Mouse (Mus musculus): ENCODE measurements around the gene Olfr777.
A peak's percentile ranks its signal among the peaks of the same experiment; 100 is the strongest.
"Not testable (repeated sequence)": the region's sequence is repeated elsewhere in the genome, so short reads cannot be mapped to it uniquely, and the experiment has no call there.

Olfr777 gene

DNA sequence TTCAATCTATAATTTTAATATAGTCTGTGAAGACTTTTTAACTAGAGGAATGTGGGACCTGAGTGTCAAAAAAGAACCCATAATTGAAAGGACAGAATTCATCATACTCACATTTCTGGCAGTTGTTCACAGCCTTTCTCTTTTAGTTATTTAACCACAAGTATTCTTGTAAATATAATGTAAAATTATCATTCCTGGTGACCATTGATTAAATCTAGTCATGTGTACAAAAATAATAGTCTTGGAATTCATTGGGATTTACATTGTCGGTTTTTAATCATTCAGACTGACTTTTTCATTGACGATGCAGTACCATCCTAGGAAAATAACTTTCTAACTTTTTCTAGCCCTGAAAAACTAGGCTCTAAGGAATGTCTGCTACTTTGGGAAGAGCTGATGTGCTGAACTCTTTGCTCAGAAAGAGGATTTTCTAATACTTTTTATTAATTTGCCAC, at the start of gene Olfr777:
TSS of gene Olfr777 (minus strand) at position 405 of the 455 bp plus-strand sequence.
- DNase-seq (ENCODE audit: extremely low read depth, low read depth) = no peak

GRCm38 (mm10) chr10:129317817-129318216, 46.5 kb upstream of the Olfr777 start, which contains the start of gene Olfr780:
Gene Olfr780 (plus strand): TSS chr10:129318117.
- DNase-seq (ENCODE audit: extremely low read depth, low read depth) = no peak

DNA sequence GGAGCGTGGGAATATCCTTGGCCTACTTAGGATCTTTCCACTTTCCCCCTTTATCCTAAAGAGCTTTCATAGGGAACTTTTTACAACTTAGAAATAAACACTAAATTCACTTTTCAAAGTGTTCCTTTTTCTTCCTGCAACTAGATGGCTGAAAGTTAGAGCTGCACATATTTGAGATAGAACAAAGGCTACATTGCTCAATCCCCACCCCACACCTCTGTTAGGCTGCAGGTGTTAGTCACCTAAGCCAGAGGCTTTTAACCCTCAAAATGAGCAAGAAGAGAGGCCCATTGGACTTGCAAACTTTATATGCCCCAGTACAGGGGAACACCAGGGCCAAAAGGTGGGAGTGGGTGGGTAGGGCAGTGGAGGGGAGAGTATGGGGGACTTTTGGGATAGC, 42.2 kb upstream of the Olfr777 start:
- DNase-seq (ENCODE audit: extremely low read depth, low read depth) = not testable (repeated sequence)

- DNase-seq (ENCODE audit: extremely low read depth, low read depth) = not testable (repeated sequence)
These were observed 41.7 kb upstream of the Olfr777 start for GRCm38 (mm10) chr10:129312973-129313372.

GRCm38 (mm10) chr10:129258827-129259226, 12.5 kb downstream of the Olfr777 start, which contains the start of gene Olfr776:
Gene Olfr776 (plus strand): TSS chr10:129259127.
- DNase-seq (ENCODE audit: extremely low read depth, low read depth) = peak; percentile 3

- DNase-seq (ENCODE audit: extremely low read depth, low read depth) = no peak
These were observed 23.2 kb downstream of the Olfr777 start, which contains the start of gene Olfr775 for GRCm38 (mm10) chr10:129248112-129248511. Gene Olfr775 (plus strand): TSS chr10:129248412.

DNA sequence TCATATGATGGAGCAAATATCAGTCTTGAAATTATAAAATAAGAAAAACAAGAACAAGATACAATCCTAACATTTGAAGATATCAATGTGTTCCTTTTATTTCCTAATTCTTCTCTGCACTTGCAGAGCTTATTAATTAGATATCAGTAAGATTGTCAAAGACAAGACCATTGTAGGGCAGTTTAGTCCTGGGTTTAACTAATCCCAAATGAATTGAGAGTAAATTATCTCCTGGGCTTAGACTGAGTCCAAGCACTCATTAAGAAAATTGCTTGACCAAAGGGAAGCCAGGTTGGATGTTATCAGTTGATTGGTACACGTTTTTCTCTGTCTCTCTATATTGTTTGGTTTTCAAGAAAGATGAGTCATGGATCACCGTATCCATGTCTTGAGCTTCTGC, 35.4 kb downstream of the Olfr777 start, which contains the start of gene Olfr774:
TSS of gene Olfr774 (plus strand) at position 301 of the 400 bp plus-strand sequence.
- no peak for DNase-seq (ENCODE audit: extremely low read depth, low read depth)

- DNase-seq (ENCODE audit: extremely low read depth, low read depth) = no peak
These were observed 40.5 kb downstream of the Olfr777 start for GRCm38 (mm10) chr10:129230737-129231136.

Measured in MEL-GATA-1-ER (cell line).